Mouse (Mus musculus) CH12.LX (cell line): ENCODE results near the gene Ckap5. TPM values are rescaled to one million over a fixed set of nuclear protein-coding genes. Genes with fewer than 3 reads are reported as not detected.
"Not testable (repeated sequence)": the region's sequence is repeated elsewhere in the genome, so short reads cannot be mapped to it uniquely, and the experiment has no call there.

ENCODE experiments used
- DNase-seq: peaks from one replicate; pipeline ENCODE4 v3.0.0-alpha.2; 2013; ENCODE audit errors: extremely low read depth
- H3K27ac ChIP-seq: 2 replicates; pipeline ENCODE4 v1.5.1; 2012; ENCODE audit warnings: low read depth, mild to moderate bottlenecking, control low read depth, moderate library complexity; ENCODE audit not compliant: insufficient read depth
- H3K27me3 ChIP-seq: replicated peaks from 2 replicates; pipeline ENCODE3; 2012; ENCODE audit warnings: inconsistent platforms
- H3K36me3 ChIP-seq, 2 experiments: replicated peaks in 1 of 2; 2 replicates each; pipeline versions ENCODE3 to v1.6.1; 2012; ENCODE audit warnings: inconsistent platforms in 1 of 2, low read length in 1 of 2, mild to moderate bottlenecking in 1 of 2, mixed read lengths in 1 of 2, moderate library complexity in 1 of 2; ENCODE audit not compliant: control insufficient read depth in 1 of 2, insufficient read depth in 1 of 2
- H3K4me1 ChIP-seq, 2 experiments: 2 replicates each; pipeline ENCODE4 v1.6.1; 2012; ENCODE audit warnings: inconsistent platforms in 1 of 2, moderate library complexity in 1 of 2; ENCODE audit not compliant: insufficient read depth in 2 of 2, control insufficient read depth in 1 of 2
- H3K4me2 ChIP-seq: 2 replicates; pipeline ENCODE4 v1.6.1; 2012; ENCODE audit warnings: low read depth, mild to moderate bottlenecking, control low read depth; ENCODE audit not compliant: poor library complexity, insufficient read depth, severe bottlenecking
- H3K4me3 ChIP-seq, 3 experiments: fragments of 150-350 bp in 1 of 3; sonication (generic) in 1 of 3; replicated peaks in 1 of 3; 2 replicates each; pipeline versions ENCODE3 to v1.5.1; 2011 to 2012; ENCODE audit warnings: low read depth in 2 of 3, low read length in 2 of 3, mild to moderate bottlenecking in 2 of 3, moderate library complexity in 2 of 3, control low read depth in 1 of 3, improper control_type of control experiment in 1 of 3, inconsistent platforms in 1 of 3, mixed read lengths in 1 of 3; ENCODE audit not compliant: poor library complexity in 1 of 3
- H3K79me2 ChIP-seq: replicated peaks from 2 replicates; pipeline ENCODE4 v1.6.1; 2012; ENCODE audit warnings: mild to moderate bottlenecking, moderate library complexity; ENCODE audit not compliant: control insufficient read depth, poor library complexity, insufficient read depth, severe bottlenecking; ENCODE audit errors: extremely low read depth
- H3K9ac ChIP-seq: 2 replicates; pipeline ENCODE4 v1.6.1; 2012; ENCODE audit warnings: low read depth, mild to moderate bottlenecking, control low read depth, moderate library complexity; ENCODE audit not compliant: insufficient read depth
- H3K9me3 ChIP-seq: replicated peaks from 2 replicates; pipeline ENCODE3; 2012; ENCODE audit warnings: low read length, inconsistent platforms, mixed read lengths
- CHD2 ChIP-seq: IDR thresholded peaks from 2 replicates; pipeline ENCODE4 v1.6.1; 2011; ENCODE audit warnings: low read length, improper control_type of control experiment
- CTCF ChIP-seq, 2 experiments: IDR thresholded peaks in 1 of 2; conservative IDR thresholded peaks in 1 of 2; 2 replicates each; pipeline ENCODE4 v1.5.1; 2011 to 2012; ENCODE audit warnings: low read depth in 2 of 2, low read length in 2 of 2, improper control_type of control experiment in 1 of 2, inconsistent platforms in 1 of 2, mild to moderate bottlenecking in 1 of 2, moderate library complexity in 1 of 2
- ETS1 ChIP-seq: conservative IDR thresholded peaks from 2 replicates; pipeline ENCODE4 v1.6.1; 2012; ENCODE audit warnings: low read depth, mild to moderate bottlenecking, inconsistent platforms, low read length, improper control_type of control experiment, moderate library complexity
- GABPA ChIP-seq: IDR thresholded peaks from 2 replicates; pipeline ENCODE4 v1.6.1; 2012; ENCODE audit warnings: low read depth, low read length, improper control_type of control experiment, inconsistent platforms; ENCODE audit not compliant: insufficient replicate concordance
- KAT2A ChIP-seq: IDR thresholded peaks from 2 replicates; pipeline ENCODE4 v1.6.1; 2012; ENCODE audit warnings: low read length, improper control_type of control experiment, inconsistent platforms; ENCODE audit not compliant: insufficient replicate concordance
- MAZ ChIP-seq: IDR thresholded peaks from 2 replicates; pipeline ENCODE4 v1.6.1; 2012; ENCODE audit warnings: low read depth, mild to moderate bottlenecking, inconsistent platforms, low read length, improper control_type of control experiment, moderate library complexity
- MEF2A ChIP-seq: IDR thresholded peaks from 2 replicates; pipeline ENCODE4 v1.6.1; 2014; ENCODE audit warnings: low read depth, mild to moderate bottlenecking, inconsistent platforms, low read length, improper control_type of control experiment, borderline replicate concordance
- MYC ChIP-seq: IDR thresholded peaks from 2 replicates; pipeline ENCODE4 v1.6.1; 2011; ENCODE audit warnings: low read depth, mild to moderate bottlenecking, improper control_type of control experiment, low read length
- NRF1 ChIP-seq: IDR thresholded peaks from 2 replicates; pipeline ENCODE4 v1.6.1; 2014; ENCODE audit warnings: low read depth, mild to moderate bottlenecking, inconsistent platforms, low read length, improper control_type of control experiment, moderate library complexity
- PAX5 ChIP-seq: IDR thresholded peaks from 2 replicates; pipeline ENCODE4 v1.6.1; 2012; ENCODE audit warnings: low read length, inconsistent platforms, mixed read lengths
- RAD21 ChIP-seq: IDR thresholded peaks from 2 replicates; pipeline ENCODE4 v1.6.1; 2011; ENCODE audit warnings: low read depth, mild to moderate bottlenecking, low read length, improper control_type of control experiment, moderate library complexity
- SIN3A ChIP-seq: IDR thresholded peaks from 2 replicates; pipeline ENCODE4 v1.6.1; 2012; ENCODE audit warnings: low read length, improper control_type of control experiment, inconsistent platforms
- TBP ChIP-seq: conservative IDR thresholded peaks from 2 replicates; pipeline ENCODE4 v1.6.1; 2011; ENCODE audit warnings: low read depth, low read length, improper control_type of control experiment
- USF1 ChIP-seq: IDR thresholded peaks from 2 replicates; pipeline ENCODE4 v1.6.1; 2014; ENCODE audit warnings: low read depth, mild to moderate bottlenecking, inconsistent platforms, low read length, improper control_type of control experiment
- ZNF384 ChIP-seq: IDR thresholded peaks from 2 replicates; pipeline ENCODE4 v1.6.1; 2012; ENCODE audit warnings: low read depth, low read length, improper control_type of control experiment, inconsistent platforms
- dilution Hi-C: fragments of 300-500 bp; cut with MboI; formaldehyde crosslinking; loops from 2 replicates; pipeline ENCODE4 v1.14.3; 2020; ENCODE audit warnings: low sequenced_read_pairs; ENCODE audit not compliant: extremely low pct_unique_long_range_greater_than_20kb, extremely low pct_ligation_motif_present
- in situ Hi-C: fragments of 300-500 bp; cut with MboI; formaldehyde crosslinking; loops from 3 replicates; pipeline ENCODE4 v1.14.3; 2019; ENCODE audit warnings: low sequenced_read_pairs, low pct_ligation_motif_present, low pct_unique_long_range_greater_than_20kb, mixed read lengths
- polyA plus RNA-seq: library from polyadenylated mRNA; unstranded; fragments of >175 nt; gene quantifications from 2 replicates; pipeline ENCODE4 v1.2.1, GENCODE M21; 2012; ENCODE audit warnings: low read depth; ENCODE audit not compliant: insufficient read length
- total RNA-seq, 2 experiments: library from RNA; depleted of rRNA; stranded (reverse); fragments of 300-350 nt in 1 of 2; fragments of >200 nt in 1 of 2; gene quantifications; 2 replicates each; pipeline ENCODE4 v1.2.3; 2012 to 2014

Gene Ckap5
- total and polyA plus RNA-seq, 3 experiments = 51.5 to 53.0 (median 52.3) TPM

DNA sequence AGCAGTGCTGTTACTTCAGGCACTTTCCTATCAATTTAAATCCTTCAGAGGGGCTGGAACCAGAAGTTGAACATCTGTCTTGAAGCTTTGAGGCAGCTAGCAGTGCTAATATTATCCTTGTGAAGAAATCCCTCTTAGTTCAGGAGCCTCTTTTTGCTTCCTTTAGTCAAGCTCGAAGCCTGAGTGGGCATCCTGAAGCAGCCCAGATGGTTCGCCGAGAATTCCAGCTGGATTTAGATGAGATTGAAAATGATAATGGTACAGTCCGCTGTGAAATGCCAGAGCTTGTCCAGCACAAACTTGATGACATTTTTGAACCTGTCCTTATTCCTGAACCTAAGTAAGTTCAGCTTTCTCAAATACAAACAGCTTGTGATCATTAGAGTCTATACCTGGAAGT, 73.9 kb downstream of the Ckap5 start:
- no peaks in the 10 kb centered on the region for H3K4me1 ChIP-seq
- H3K4me2 ChIP-seq = no peak overlapping the region
- in situ Hi-C loops = no loop called here
- H3K36me3 ChIP-seq = peaks cover 51 to 85% of the 10 kb centered on the region in 2 experiments
- no peak for DNase-seq
- no peak overlapping the region for H3K4me3 ChIP-seq
- no peaks in the 10 kb centered on the region for H3K9me3 ChIP-seq
- no peak overlapping the region for H3K27ac ChIP-seq
- no peaks in the 10 kb centered on the region; the same call in 1 of the 2 replicates for H3K79me2 ChIP-seq
- H3K27me3 ChIP-seq = no peaks in the 10 kb centered on the region
- dilution Hi-C loops = no loop called here
- H3K9ac ChIP-seq = no peak overlapping the region
- no peak for TF ChIP-seq MAZ
- no peak for TF ChIP-seq MEF2A
- TF ChIP-seq KAT2A = no peak
- TF ChIP-seq TBP = no peak
- no peak for TF ChIP-seq GABPA
- no peak for TF ChIP-seq USF1
- no peak for TF ChIP-seq ETS1
- no peak for TF ChIP-seq SIN3A
- TF ChIP-seq PAX5 = no peak
- TF ChIP-seq ZNF384 = no peak
- no peak for TF ChIP-seq MYC
- no peak for TF ChIP-seq CHD2
- TF ChIP-seq NRF1 = no peak

DNA sequence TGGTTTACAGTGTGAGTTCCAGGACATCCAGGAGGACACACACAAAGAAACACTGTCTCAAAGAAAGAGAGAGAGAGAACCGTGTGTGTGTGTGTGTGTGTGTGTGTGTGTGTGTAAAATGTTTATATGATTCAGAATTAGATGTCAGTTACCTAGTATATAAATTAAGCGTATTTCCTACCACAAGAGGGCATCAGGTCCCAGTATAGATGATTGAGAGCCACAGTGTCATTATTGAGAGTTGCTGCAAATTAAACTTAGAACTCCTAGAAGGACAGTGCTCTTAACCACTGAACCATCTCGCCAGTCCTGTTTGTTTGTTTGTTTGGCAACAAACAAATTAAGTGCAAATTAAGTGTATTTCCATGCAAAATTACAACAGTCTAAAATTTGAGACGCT, 75.8 kb downstream of the Ckap5 start:
- Histone ChIP-seq H3K4me1 (peaks cover 0 to 2% of the 10 kb centered on the region in 2 experiments; a peak in 1 of 4 replicates), H3K4me2 (no peak overlapping the region), H3K27me3 (no peaks in the 10 kb centered on the region), H3K79me2 (no peaks in the 10 kb centered on the region; the same call in 1 of the 2 replicates), H3K9ac (no peak overlapping the region), H3K27ac (no peak overlapping the region), H3K36me3 (peaks cover 49 to 80% of the 10 kb centered on the region in 2 experiments), H3K9me3 (no peaks in the 10 kb centered on the region), H3K4me3 (no peak overlapping the region)
- TF ChIP-seq RAD21 (peak; percentile 11), CTCF (conservative IDR thresholded peaks at IDR 0.05 in 1 of 2, IDR thresholded peaks at IDR 0.05 in 1 of 2; ENCODE audit: low read depth in 2 of 2, low read length in 2 of 2) (peak in 1 of 2 experiments; percentile 42; a peak in 2 of 4 replicates), KAT2A (no peak)
- dilution Hi-C loops = no loop called here
- in situ Hi-C loops = no loop called here
- DNase-seq = no peak

GRCm38 (mm10) chr2:91609370-91609769, 82.8 kb downstream of the Ckap5 start:
- H3K27ac ChIP-seq, H3K9ac ChIP-seq, dilution Hi-C loops, H3K79me2 ChIP-seq, in situ Hi-C loops, H3K4me2 ChIP-seq, H3K9me3 ChIP-seq, H3K4me3 ChIP-seq, H3K4me1 ChIP-seq, DNase-seq, H3K27me3 ChIP-seq: not testable (repeated sequence)
- H3K36me3 ChIP-seq = peaks cover 42 to 52% of the 10 kb centered on the region in 2 experiments
